Mouse (Mus musculus) brown adipose tissue, adult 24 weeks (tissue): ENCODE data around the gene Enah. TPM values are rescaled to one million over a fixed set of nuclear protein-coding genes. Genes with fewer than 3 reads are reported as not detected.

Source experiments
- H3K27ac ChIP-seq: fragments of 200-500 bp; replicated peaks from 2 replicates; pipeline ENCODE4 v1.5.1; 2012; ENCODE audit warnings: low read depth, mild to moderate bottlenecking, low read length
- H3K4me1 ChIP-seq: fragments of 200-500 bp; 2 replicates; pipeline ENCODE4 v1.6.1; 2012; ENCODE audit warnings: low read length, mixed read lengths; ENCODE audit not compliant: control insufficient read depth, insufficient read depth, insufficient read length
- H3K4me3 ChIP-seq: fragments of 200-500 bp; 2 replicates; pipeline ENCODE4 v1.5.1; 2012; ENCODE audit warnings: low read depth, mild to moderate bottlenecking, low read length, moderate library complexity; ENCODE audit not compliant: insufficient read depth
- polyA plus RNA-seq: library from polyadenylated mRNA; stranded (reverse); fragments of >200 nt; gene quantifications from 2 replicates; pipeline ENCODE4 v1.2.4, GENCODE M21; 2012; ENCODE audit not compliant: missing spikeins, insufficient read depth, insufficient read length

The Enah gene
- polyA plus RNA-seq, 1 experiment = 8.0 TPM

GRCm38 (mm10) chr1:182045208-182045607 lies 25.4 kb upstream of the Enah start:
- Histone ChIP-seq H3K27ac (no peak overlapping the region), H3K4me1 (no peaks in the 10 kb centered on the region), H3K4me3 (no peak overlapping the region)

GRCm38 (mm10) chr1:182040538-182040937 lies 20.7 kb upstream of the Enah start:
- no peaks in the 10 kb centered on the region for H3K4me1 ChIP-seq
- no peak overlapping the region for H3K4me3 ChIP-seq
- no peak overlapping the region for H3K27ac ChIP-seq

GRCm38 (mm10) chr1:182031757-182032156 lies 12.0 kb upstream of the Enah start:
- H3K4me1 ChIP-seq = no peaks in the 10 kb centered on the region
- H3K27ac ChIP-seq = no peak overlapping the region
- H3K4me3 ChIP-seq = no peak overlapping the region

- Histone ChIP-seq H3K4me1 (no peaks in the 10 kb centered on the region), H3K27ac (no peak overlapping the region), H3K4me3 (no peak overlapping the region)
Measured at GRCm38 (mm10) chr1:182031066-182031465, 11.3 kb upstream of the Enah start.

- no peaks in the 10 kb centered on the region for H3K4me1 ChIP-seq
- no peak overlapping the region for H3K27ac ChIP-seq
- no peak overlapping the region for H3K4me3 ChIP-seq
Measured at GRCm38 (mm10) chr1:182029989-182030649, 10.3 kb upstream of the Enah start.

- H3K4me1 ChIP-seq = no peaks in the 10 kb centered on the region
- no peak overlapping the region for H3K27ac ChIP-seq
- no peak overlapping the region for H3K4me3 ChIP-seq
Measured at GRCm38 (mm10) chr1:182028231-182029210, 8.7 kb upstream of the Enah start.

- Histone ChIP-seq H3K4me1 (no peaks in the 10 kb centered on the region), H3K27ac (no peak overlapping the region), H3K4me3 (no peak overlapping the region)
Measured at GRCm38 (mm10) chr1:182027426-182027979, 7.7 kb upstream of the Enah start.

GRCm38 (mm10) chr1:182026821-182027220 lies 7.0 kb upstream of the Enah start:
- H3K4me3 ChIP-seq = no peak overlapping the region
- no peak overlapping the region for H3K27ac ChIP-seq
- no peaks in the 10 kb centered on the region for H3K4me1 ChIP-seq

GRCm38 (mm10) chr1:182026120-182026519 lies 6.3 kb upstream of the Enah start:
- Histone ChIP-seq H3K27ac (no peak overlapping the region), H3K4me3 (no peak overlapping the region), H3K4me1 (no peaks in the 10 kb centered on the region)

- Histone ChIP-seq H3K4me3 (no peak overlapping the region), H3K27ac (no peak overlapping the region), H3K4me1 (no peaks in the 10 kb centered on the region)
Measured at GRCm38 (mm10) chr1:182021691-182022299, 2.0 kb upstream of the Enah start.

GRCm38 (mm10) chr1:182020831-182021460 lies 1.2 kb upstream of the Enah start:
- Histone ChIP-seq H3K4me3 (peak overlapping the region; percentile 77; the same call in 1 of the 2 replicates), H3K4me1 (no peaks in the 10 kb centered on the region), H3K27ac (no peak overlapping the region)

- Histone ChIP-seq H3K27ac (no peak overlapping the region), H3K4me3 (peak overlapping the region; percentile 77), H3K4me1 (no peaks in the 10 kb centered on the region)
Measured at GRCm38 (mm10) chr1:182019266-182019925, 394 bp downstream of the Enah start.

GRCm38 (mm10) chr1:182018397-182019265 lies 1.2 kb downstream of the Enah start:
- H3K27ac ChIP-seq = no peak overlapping the region
- H3K4me1 ChIP-seq = no peaks in the 10 kb centered on the region
- H3K4me3 ChIP-seq = peak overlapping the region; percentile 77
